Mouse (Mus musculus) intestine, embryonic 15.5 days (tissue): ENCODE data around the gene Fars2. TPM values are rescaled to one million over a fixed set of nuclear protein-coding genes. Genes with fewer than 3 reads are reported as not detected.

Experiments used
- ATAC-seq: fragments of 200-750 bp; cut with Nextera tagmentation; 2 replicates; pipeline ENCODE4 v1.8.0; 2017; ENCODE audit warnings: moderate TSS enrichment, moderate library complexity
- H3K27ac ChIP-seq: fragments of 300-500 bp; sonication (generic); 2 replicates; pipeline ENCODE4 v1.5.1; 2015; ENCODE audit warnings: mild to moderate bottlenecking, inconsistent platforms
- H3K27me3 ChIP-seq: fragments of 300-500 bp; sonication (generic); replicated peaks from 2 replicates; pipeline ENCODE4 v1.6.1; 2015; ENCODE audit warnings: inconsistent platforms
- H3K36me3 ChIP-seq: fragments of 300-500 bp; sonication (generic); 2 replicates; pipeline ENCODE4 v1.6.1; 2015; ENCODE audit warnings: inconsistent platforms
- H3K4me1 ChIP-seq: fragments of 300-500 bp; sonication (generic); replicated peaks from 2 replicates; pipeline ENCODE4 v1.6.1; 2015; ENCODE audit warnings: inconsistent platforms
- H3K4me2 ChIP-seq: fragments of 300-500 bp; sonication (generic); replicated peaks from 2 replicates; pipeline ENCODE4 v1.6.1; 2015; ENCODE audit warnings: mild to moderate bottlenecking, inconsistent platforms
- H3K4me3 ChIP-seq: fragments of 300-500 bp; sonication (generic); replicated peaks from 2 replicates; pipeline ENCODE4 v1.5.1; 2015; ENCODE audit warnings: inconsistent platforms
- H3K9ac ChIP-seq: fragments of 300-500 bp; sonication (generic); 2 replicates; pipeline ENCODE4 v1.6.1; 2015; ENCODE audit warnings: inconsistent platforms
- H3K9me3 ChIP-seq: fragments of 300-500 bp; sonication (generic); 2 replicates; pipeline ENCODE4 v1.6.1; 2016; ENCODE audit warnings: inconsistent platforms
- WGBS: fragments of 180-500 bp; shearing (Covaris S2); methylation state at CpG from one replicate; pipeline ENCODE4 v1.1.7; 2015; 5-methylcytosine and 5-hydroxymethylcytosine counted together
- polyA plus RNA-seq: library from polyadenylated mRNA; unstranded; fragments of >200 nt; fragmentation: Nextera tagmentation; extraction: Ambion mirVana; gene quantifications from 2 replicates; pipeline ENCODE4 v1.2.1, GENCODE M21; 2015

The Fars2 gene
- polyA plus RNA-seq, 1 experiment from 2014 or later = 41.8 TPM

GRCm38 (mm10) chr13:36367712-36368491 is 250.7 kb downstream of the Fars2 start:
- ATAC-seq = no peak
- H3K27me3 ChIP-seq = no peaks in the 10 kb centered on the region

DNA sequence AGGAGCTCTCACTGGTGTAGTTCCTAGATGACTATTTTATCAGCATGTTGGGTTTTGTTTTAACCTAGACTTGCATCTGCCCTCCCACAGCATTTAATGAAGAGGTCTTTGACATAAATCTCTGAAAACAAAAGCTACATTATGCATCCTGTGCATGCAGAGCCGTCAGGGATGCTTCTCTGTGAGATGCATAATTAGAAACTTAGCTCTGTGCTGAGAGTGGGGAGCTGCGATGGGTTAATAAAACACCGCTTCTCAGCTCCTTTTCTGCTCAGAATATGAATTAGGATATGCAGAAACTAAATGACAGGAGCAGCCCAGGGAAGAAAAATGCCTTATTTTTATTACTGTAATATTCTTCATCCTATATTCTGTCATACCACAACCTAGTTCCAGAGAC is 251.6 kb downstream of the Fars2 start:
- no peak overlapping the region for H3K27ac ChIP-seq
- no peak overlapping the region for H3K4me2 ChIP-seq
- H3K9me3 ChIP-seq = no peaks in the 10 kb centered on the region
- no peak for ATAC-seq
- no peak overlapping the region for H3K9ac ChIP-seq
- WGBS = 71% methylated on average over 3 of the region's 3 CpGs
- no peaks in the 10 kb centered on the region for H3K27me3 ChIP-seq
- H3K4me3 ChIP-seq = no peak overlapping the region
- no peaks in the 10 kb centered on the region for H3K36me3 ChIP-seq
- H3K4me1 ChIP-seq = no peaks in the 10 kb centered on the region

More at GRCm38 (mm10) chr13:36367712-36368491, 250.7 kb downstream of the Fars2 start:
- H3K4me1 ChIP-seq = no peaks in the 10 kb centered on the region
- H3K4me3 ChIP-seq = no peak overlapping the region
- no peak overlapping the region for H3K27ac ChIP-seq
- H3K4me2 ChIP-seq = no peak overlapping the region
- no peak overlapping the region for H3K9ac ChIP-seq
- no peaks in the 10 kb centered on the region for H3K36me3 ChIP-seq
- no peaks in the 10 kb centered on the region for H3K9me3 ChIP-seq

DNA sequence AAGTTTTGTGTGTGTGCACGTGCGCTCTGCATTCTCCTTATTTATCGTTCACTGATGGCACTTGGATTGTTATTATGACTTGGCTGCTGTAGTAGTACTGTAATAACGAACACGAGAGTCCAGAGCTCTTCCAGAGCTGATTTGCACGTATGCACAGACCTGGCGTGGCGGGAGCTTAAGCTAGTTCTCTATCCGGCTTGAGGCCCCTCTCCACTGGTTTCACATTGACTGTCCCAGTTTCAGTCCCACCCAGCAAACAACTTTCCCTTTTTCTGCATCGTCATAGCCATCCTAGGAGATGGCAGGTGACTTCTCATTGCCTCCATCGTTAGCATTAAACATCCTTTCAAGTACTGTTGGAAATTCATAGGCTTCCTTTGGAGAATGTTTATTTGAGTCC is 252.2 kb downstream of the Fars2 start:
- Histone ChIP-seq H3K36me3 (no peaks in the 10 kb centered on the region), H3K9ac (no peak overlapping the region), H3K27me3 (no peaks in the 10 kb centered on the region), H3K4me2 (no peak overlapping the region), H3K4me3 (no peak overlapping the region), H3K4me1 (no peaks in the 10 kb centered on the region), H3K9me3 (no peaks in the 10 kb centered on the region), H3K27ac (no peak overlapping the region)
- 72% methylated on average over 11 of the region's 11 CpGs for WGBS
- no peak for ATAC-seq

GRCm38 (mm10) chr13:36383236-36383635 is 266.0 kb downstream of the Fars2 start:
- H3K9ac ChIP-seq = no peak overlapping the region
- 72% methylated on average over 2 of the region's 2 CpGs for WGBS
- ATAC-seq = no peak

DNA sequence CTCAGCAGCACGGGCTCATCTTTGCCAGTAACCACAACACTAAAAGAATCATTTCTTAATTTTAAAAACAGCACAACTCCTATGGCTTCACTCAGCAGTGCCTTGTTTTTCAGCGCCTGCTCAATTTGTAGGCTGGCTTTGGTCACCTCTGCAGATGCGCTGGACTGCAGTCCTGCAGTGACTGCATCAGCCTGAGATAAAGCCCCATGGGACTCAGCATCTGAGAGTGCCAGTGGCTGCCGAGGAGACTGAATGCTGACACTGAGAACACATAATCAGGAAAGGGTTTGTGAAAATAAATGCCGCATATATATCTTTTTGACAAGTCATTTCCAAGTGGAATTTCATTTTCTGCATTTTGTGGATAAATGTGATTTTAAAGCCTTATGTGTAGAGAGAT is 268.9 kb downstream of the Fars2 start:
- ATAC-seq = no peak
- 80% methylated on average over 5 of the region's 5 CpGs for WGBS

More at GRCm38 (mm10) chr13:36383236-36383635, 266.0 kb downstream of the Fars2 start:
- H3K9me3 ChIP-seq = no peaks in the 10 kb centered on the region
- no peaks in the 10 kb centered on the region for H3K4me1 ChIP-seq
- no peak overlapping the region for H3K4me3 ChIP-seq
- H3K27me3 ChIP-seq = no peaks in the 10 kb centered on the region
- no peaks in the 10 kb centered on the region for H3K36me3 ChIP-seq
- H3K27ac ChIP-seq = no peak overlapping the region
- H3K4me2 ChIP-seq = no peak overlapping the region

GRCm38 (mm10) chr13:36391936-36392335 is 274.7 kb downstream of the Fars2 start:
- no peak overlapping the region for H3K9ac ChIP-seq
- H3K36me3 ChIP-seq = no peaks in the 10 kb centered on the region
- no peaks in the 10 kb centered on the region for H3K4me1 ChIP-seq
- H3K4me2 ChIP-seq = no peak overlapping the region
- H3K27ac ChIP-seq = no peak overlapping the region
- H3K27me3 ChIP-seq = no peaks in the 10 kb centered on the region
- no peak for ATAC-seq
- H3K4me3 ChIP-seq = no peak overlapping the region
- no peaks in the 10 kb centered on the region for H3K9me3 ChIP-seq
- WGBS = 90% methylated on average over 7 of the region's 7 CpGs

More for the DNA sequence above, 268.9 kb downstream of the Fars2 start:
- H3K4me1 ChIP-seq = no peaks in the 10 kb centered on the region
- no peak overlapping the region for H3K9ac ChIP-seq
- H3K27ac ChIP-seq = no peak overlapping the region
- H3K27me3 ChIP-seq = no peaks in the 10 kb centered on the region
- no peak overlapping the region for H3K4me2 ChIP-seq
- H3K9me3 ChIP-seq = no peaks in the 10 kb centered on the region
- no peaks in the 10 kb centered on the region for H3K36me3 ChIP-seq
- no peak overlapping the region for H3K4me3 ChIP-seq

DNA sequence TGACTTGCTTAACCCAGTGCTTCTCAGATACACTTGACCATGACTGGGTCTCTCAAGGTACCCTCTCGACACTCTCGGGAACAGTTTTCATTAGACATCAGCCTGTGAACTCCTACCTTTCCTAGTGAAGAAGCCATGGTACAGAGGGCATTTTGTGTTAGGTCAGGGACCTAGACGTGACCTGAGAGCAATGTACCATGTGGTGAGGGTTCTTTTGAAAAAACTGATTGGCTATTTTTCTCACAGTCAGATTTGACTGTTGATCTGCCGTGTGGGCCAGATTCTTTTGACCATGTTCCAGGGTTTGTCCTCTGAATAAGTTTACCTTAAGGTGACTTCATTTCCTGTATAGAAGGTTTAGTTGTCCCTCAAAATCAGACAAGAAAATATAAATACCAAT is 275.5 kb downstream of the Fars2 start:
- WGBS = 86% methylated on average over 4 of the region's 4 CpGs

DNA sequence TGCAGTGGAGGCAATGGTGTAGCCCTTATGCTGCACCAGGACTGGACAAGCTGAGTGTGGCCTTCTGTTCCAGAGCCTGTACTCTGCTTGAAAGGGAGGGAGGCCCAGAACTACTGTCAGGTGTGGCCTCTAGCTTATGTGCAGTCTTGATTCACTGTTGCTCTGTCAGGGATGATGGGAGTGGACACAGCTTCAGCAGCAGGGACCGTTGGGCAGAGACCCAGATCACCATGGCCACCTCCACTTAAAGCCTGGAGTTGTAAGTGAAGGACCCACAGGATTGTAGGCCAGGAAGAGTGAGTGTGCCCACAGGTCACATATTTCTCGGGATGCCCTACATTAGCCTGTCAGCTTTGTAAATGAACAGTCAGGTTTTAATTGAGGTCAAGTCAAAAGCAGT is 283.8 kb downstream of the Fars2 start:
- 78% methylated on average over 2 of the region's 2 CpGs for WGBS
- ATAC-seq = no peak
- no peak overlapping the region for H3K4me3 ChIP-seq

More for the DNA sequence above, 275.5 kb downstream of the Fars2 start:
- Histone ChIP-seq H3K4me2 (no peak overlapping the region), H3K36me3 (no peaks in the 10 kb centered on the region), H3K4me1 (no peaks in the 10 kb centered on the region), H3K9ac (no peak overlapping the region), H3K27ac (no peak overlapping the region), H3K4me3 (no peak overlapping the region), H3K9me3 (no peaks in the 10 kb centered on the region), H3K27me3 (no peaks in the 10 kb centered on the region)
- ATAC-seq = no peak

GRCm38 (mm10) chr13:36413276-36413675 is 296.1 kb downstream of the Fars2 start:
- no peak overlapping the region for H3K9ac ChIP-seq
- H3K9me3 ChIP-seq = no peaks in the 10 kb centered on the region
- H3K27me3 ChIP-seq = no peaks in the 10 kb centered on the region
- 85% methylated on average over 1 of the region's 1 CpGs for WGBS
- H3K4me1 ChIP-seq = no peaks in the 10 kb centered on the region
- no peak overlapping the region for H3K4me3 ChIP-seq
- no peak for ATAC-seq
- H3K27ac ChIP-seq = no peak overlapping the region
- H3K4me2 ChIP-seq = no peak overlapping the region
- H3K36me3 ChIP-seq = no peaks in the 10 kb centered on the region

More for the DNA sequence above, 283.8 kb downstream of the Fars2 start:
- no peak overlapping the region for H3K27ac ChIP-seq
- H3K27me3 ChIP-seq = no peaks in the 10 kb centered on the region
- H3K4me2 ChIP-seq = no peak overlapping the region
- H3K36me3 ChIP-seq = no peaks in the 10 kb centered on the region
- H3K9me3 ChIP-seq = no peaks in the 10 kb centered on the region
- H3K9ac ChIP-seq = no peak overlapping the region
- H3K4me1 ChIP-seq = no peaks in the 10 kb centered on the region

GRCm38 (mm10) chr13:36415176-36415575 is 298.0 kb downstream of the Fars2 start:
- no peaks in the 10 kb centered on the region for H3K27me3 ChIP-seq
- H3K9me3 ChIP-seq = no peaks in the 10 kb centered on the region
- no peaks in the 10 kb centered on the region for H3K4me1 ChIP-seq
- H3K27ac ChIP-seq = no peak overlapping the region
- no peak overlapping the region for H3K4me2 ChIP-seq
- WGBS = 96% methylated on average over 1 of the region's 1 CpGs
- no peak overlapping the region for H3K4me3 ChIP-seq
- H3K36me3 ChIP-seq = no peaks in the 10 kb centered on the region
- ATAC-seq = no peak
- H3K9ac ChIP-seq = no peak overlapping the region

- no peaks in the 10 kb centered on the region for H3K27me3 ChIP-seq
- no peak overlapping the region for H3K4me3 ChIP-seq
- no peak overlapping the region for H3K4me2 ChIP-seq
- H3K9me3 ChIP-seq = no peaks in the 10 kb centered on the region
- H3K4me1 ChIP-seq = no peaks in the 10 kb centered on the region
- H3K36me3 ChIP-seq = no peaks in the 10 kb centered on the region
- H3K27ac ChIP-seq = no peak overlapping the region
- no peak overlapping the region for H3K9ac ChIP-seq
- WGBS = 51% methylated on average over 4 of the region's 4 CpGs
- ATAC-seq = no peak
These were observed 299.3 kb downstream of the Fars2 start for GRCm38 (mm10) chr13:36416546-36416945.

DNA sequence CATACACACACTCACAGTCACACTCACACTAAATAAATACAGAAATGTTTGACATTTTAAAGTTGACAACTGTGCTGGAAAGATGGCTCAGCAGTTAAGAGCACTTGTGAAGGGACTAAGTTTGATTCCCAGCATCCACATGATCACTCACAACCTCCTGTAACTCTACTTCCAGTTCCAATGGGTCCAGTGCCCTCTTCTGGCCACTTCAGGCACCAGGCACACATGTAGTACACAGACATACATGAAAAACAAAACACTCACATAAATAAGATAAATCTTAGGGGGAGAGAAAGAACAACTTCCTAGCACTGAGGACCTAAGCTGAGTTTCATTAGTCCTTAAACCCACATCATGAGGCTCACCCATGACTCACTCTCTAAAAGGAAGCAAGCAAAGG is 302.1 kb downstream of the Fars2 start:
- no peaks in the 10 kb centered on the region for H3K9me3 ChIP-seq
- H3K4me1 ChIP-seq = no peaks in the 10 kb centered on the region
- H3K27ac ChIP-seq = no peak overlapping the region
- ATAC-seq = no peak
- H3K36me3 ChIP-seq = no peaks in the 10 kb centered on the region
- no peaks in the 10 kb centered on the region for H3K27me3 ChIP-seq
- no peak overlapping the region for H3K4me2 ChIP-seq
- H3K9ac ChIP-seq = no peak overlapping the region
- no peak overlapping the region for H3K4me3 ChIP-seq

GRCm38 (mm10) chr13:36422446-36422845 is 305.2 kb downstream of the Fars2 start:
- no peak overlapping the region for H3K4me3 ChIP-seq
- ATAC-seq = no peak
- 74% methylated on average over 3 of the region's 3 CpGs for WGBS
- no peaks in the 10 kb centered on the region for H3K36me3 ChIP-seq
- H3K4me2 ChIP-seq = no peak overlapping the region
- no peak overlapping the region for H3K9ac ChIP-seq
- no peaks in the 10 kb centered on the region for H3K9me3 ChIP-seq
- no peaks in the 10 kb centered on the region for H3K4me1 ChIP-seq
- no peaks in the 10 kb centered on the region for H3K27me3 ChIP-seq
- no peak overlapping the region for H3K27ac ChIP-seq
